Mouse (Mus musculus): ENCODE results near the gene Olr1.

GRCm38 (mm10) chr6:129526069-129526468, 19.1 kb upstream of the Olr1 start:
- TF ChIP-seq CTCF (IDR thresholded peaks at IDR 0.05; ENCODE audit: extremely low read depth, insufficient read depth, insufficient read length, insufficient replicate concordance) (no peak), POLR2A (IDR thresholded peaks at IDR 0.05; ENCODE audit: low read depth, low read length) (no peak)

Data from spleen, adult 2 months (tissue).